Mouse (Mus musculus) naive thymus-derived CD4-positive, alpha-beta T cell, adult 2 months (primary cell): Measurements from ENCODE around the gene Ift52.
"Not testable (repeated sequence)": the region's sequence is repeated elsewhere in the genome, so short reads cannot be mapped to it uniquely, and the experiment has no call there.

Experiments
- DNase-seq: peaks from one replicate; pipeline ENCODE4 v3.0.0-alpha.2; 2011; ENCODE audit warnings: low read depth

Ift52 gene

DNA sequence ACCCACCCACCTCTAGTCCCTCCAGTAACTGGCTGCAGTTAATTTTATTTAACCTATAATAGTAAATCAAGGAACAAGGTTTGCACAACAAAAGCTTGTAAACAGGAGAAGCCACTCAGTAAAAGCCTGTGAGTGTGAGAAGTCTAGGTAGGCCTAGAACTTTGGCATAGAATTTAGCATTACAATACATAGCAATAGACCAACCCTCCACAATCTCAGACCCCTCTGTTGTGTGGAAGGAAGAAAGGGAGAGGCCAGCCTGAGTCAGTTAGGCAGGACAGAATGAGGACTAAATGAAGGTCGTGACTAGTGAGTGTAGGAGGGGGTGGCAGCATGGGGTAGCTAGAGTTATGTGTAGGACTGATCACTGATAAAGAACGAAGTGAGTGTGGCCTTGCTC, 14.6 kb downstream of the Ift52 start:
- DNase-seq = no peak

DNA sequence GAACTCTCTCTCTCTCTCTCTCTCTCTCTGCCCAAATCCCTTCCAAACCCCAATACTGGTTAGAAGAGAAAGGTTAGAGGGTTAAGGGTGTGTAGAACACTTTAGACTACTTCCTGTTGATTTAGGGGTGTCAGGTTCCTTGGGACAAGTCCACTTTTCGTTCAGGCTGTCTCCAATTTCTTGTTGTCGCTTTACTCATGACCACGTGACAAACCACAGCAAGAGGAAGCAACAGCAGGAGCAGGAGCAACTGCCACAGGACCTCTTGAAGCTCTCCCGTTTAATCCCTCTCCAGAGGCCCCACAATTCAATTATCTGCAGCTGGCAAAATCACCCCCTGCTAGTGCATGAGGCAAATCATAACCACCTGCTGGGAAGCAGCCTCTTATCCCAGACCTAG, 15.5 kb downstream of the Ift52 start:
- DNase-seq = no peak

GRCm38 (mm10) chr2:163039940-163040339, 22.8 kb downstream of the Ift52 start:
- DNase-seq = no peak

DNA sequence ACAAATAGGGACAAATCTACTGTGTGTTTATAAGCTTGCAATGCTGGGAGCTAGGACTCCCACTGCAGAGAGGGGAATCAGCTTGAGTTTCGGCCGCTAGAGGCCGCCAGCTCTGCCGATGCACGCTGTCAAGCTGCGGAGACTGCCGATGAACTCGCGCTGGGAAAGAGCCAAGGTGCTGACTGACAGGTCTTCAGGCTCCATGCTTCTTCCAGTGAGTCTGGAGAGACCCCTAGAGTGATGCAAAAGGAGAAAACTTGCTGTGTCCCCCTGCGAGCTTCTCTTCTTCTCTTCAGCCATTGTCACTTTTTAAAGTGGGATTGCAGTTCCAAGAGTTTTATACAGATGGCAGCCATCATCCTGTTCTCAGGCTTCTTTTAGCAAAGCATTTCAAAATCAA, 31.0 kb downstream of the Ift52 start:
- DNase-seq = peak; percentile 69

- no peak for DNase-seq
These were observed 32.0 kb downstream of the Ift52 start for GRCm38 (mm10) chr2:163049116-163049515.

GRCm38 (mm10) chr2:163051691-163052090, 34.5 kb downstream of the Ift52 start:
- no peak for DNase-seq

DNA sequence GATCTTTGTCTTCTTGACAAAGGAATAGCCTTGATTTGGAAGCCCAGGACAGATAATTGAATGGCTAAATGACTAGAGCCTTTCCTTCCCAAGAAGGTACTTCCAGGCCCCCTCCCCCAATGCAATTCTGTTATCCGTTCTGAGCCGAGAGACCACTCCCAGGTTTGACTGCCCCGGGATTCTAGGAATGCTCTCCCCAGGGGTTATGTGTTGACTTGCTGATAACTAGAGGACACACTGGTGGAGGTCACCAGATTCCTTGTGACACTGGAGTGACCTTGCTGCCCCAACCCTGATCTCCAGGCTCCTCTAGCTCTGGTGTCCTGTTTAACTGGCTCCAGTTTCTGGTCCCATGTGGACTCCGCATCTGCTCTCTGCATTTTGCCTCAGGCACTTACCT, 34.9 kb downstream of the Ift52 start:
- DNase-seq = no peak

DNA sequence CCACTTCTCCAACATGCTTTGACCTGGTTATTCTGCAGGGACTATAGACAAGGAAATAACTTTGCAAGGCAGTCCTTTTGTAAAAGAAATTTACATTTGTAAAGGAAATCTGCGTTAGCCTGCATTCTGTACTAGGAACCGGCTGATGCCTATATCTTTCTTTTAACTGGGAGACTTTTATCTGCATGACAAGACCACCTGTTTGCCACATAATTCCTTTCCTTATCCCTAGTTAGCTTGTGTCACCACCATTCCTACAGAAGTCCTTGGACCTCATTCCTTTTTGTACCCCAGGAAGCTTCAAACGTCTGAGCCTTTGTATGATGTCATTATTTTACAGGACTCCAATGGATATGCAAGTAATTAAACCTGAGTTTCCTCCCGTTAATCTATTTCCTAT, 35.7 kb downstream of the Ift52 start:
- no peak for DNase-seq

GRCm38 (mm10) chr2:163054335-163054840, 37.2 kb downstream of the Ift52 start, which contains the start of gene Mybl2:
Gene Mybl2, plus strand, starts transcription at chr2:163054687.
- DNase-seq = peak; percentile 94

DNA sequence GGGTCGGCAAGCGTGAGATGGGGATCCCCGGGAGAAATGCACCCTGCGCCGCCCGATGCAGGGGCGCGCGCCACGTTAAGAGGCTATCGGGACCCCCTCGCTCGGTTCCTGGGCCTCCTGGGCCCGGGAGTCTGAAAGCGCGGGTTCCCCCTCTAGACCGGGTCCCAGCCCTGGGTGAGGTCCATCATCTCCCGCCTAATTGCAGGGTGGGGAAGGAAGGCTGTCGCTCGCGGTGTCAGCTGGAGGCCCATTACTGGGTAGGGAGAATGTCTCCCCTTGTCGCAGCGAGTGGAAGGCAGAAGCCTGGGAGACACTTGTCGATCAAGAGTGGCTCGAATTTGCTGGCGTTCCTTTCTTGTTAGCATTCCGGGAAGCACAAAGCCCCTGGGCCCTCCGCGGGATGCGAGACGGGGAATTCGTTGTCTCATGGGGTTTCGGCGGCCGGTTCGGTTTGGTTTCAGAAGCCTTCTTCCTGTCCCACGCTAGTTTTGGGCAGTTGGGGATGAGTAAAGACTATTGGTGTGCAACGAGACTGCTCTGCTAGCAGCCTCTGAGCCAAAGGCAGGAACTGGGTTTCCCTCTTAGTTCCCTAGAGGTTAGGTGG, 37.8 kb downstream of the Ift52 start:
- DNase-seq = peak; percentile 34

GRCm38 (mm10) chr2:163055715-163056114, 38.6 kb downstream of the Ift52 start:
- DNase-seq = no peak

DNA sequence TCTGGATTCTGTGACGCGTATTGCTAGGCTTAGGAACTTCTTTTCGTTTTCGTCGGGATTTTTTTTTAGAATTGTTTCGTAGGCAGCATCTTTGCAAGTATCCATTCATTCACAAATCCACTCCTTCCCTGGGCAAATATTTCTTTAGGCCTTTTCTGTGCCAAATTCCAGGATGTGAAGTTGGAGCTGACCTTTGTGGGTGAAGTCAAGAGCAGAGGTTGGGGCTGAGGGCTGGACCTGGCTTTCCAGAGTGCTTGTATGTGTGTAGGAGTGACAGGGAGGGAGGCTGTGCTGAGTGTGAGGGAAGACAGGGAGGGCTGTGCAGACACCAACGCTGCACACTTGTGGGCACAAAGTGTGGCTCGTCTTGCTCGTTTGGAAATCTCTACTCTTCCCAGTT, 39.4 kb downstream of the Ift52 start:
- no peak for DNase-seq

DNA sequence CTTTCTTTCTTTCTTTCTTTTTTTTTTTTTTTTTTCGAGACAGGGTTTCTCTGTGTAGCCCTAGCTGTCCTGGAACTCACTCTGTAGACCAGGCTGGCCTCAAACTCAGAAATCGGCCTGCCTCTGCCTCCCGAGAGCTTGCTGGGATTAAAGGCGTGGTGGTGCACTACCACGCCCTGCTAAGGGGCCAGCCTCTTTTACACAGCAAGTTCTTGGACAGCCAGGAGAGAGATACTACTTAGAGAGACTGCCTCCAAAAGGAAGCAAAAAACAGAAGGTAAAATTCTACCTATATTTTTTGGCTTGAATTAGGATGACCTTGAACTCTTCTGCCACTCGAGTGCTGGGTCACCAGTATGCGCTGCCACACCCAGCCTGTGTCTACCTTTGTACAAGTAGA, 41.8 kb downstream of the Ift52 start:
- DNase-seq = not testable (repeated sequence)

- no peak for DNase-seq
These were observed 43.5 kb downstream of the Ift52 start for GRCm38 (mm10) chr2:163060630-163061029.

DNA sequence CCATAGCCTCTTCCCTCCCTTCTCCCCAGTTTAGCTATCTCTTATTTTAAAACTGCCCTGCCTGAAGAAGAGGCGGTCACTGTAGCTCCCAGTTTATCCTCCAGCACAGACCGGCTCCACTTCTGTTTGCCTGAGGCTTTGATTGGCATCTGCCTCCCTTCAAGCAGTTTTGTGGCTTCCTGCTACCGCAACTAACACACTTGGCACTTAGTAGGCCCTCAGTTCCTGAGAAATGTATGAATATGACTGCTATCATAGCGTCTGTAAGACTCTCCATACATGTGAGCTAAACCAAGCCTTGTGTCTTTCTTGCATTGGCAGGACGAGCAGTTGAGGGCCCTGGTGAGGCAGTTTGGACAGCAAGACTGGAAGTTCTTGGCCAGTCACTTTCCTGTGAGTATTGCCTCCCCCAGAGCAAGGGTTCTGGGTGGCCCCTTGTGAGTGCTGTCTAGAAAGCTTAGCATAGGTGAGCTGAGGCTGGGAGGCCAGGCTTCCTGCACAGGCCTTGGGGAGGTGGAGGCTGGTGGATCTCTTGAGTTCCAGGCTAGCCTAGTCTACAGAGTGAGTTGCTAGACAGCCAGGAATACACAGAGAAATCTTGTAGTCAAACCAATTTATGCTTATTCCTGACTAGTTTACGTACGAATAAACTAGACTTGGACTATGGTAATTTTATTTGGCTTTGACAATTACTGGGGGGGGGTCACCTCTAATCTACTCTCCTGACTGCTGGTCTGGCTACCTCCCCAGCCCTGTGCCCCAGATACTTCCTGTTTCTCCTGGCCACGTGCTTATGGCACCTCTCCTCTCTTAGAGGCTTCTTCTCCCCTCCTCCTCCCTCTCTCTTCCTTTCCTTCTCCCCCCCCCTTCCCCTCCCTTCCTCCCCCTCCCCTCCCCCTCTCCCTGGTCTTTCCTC, 44.3 kb downstream of the Ift52 start:
- no peak for DNase-seq

DNA sequence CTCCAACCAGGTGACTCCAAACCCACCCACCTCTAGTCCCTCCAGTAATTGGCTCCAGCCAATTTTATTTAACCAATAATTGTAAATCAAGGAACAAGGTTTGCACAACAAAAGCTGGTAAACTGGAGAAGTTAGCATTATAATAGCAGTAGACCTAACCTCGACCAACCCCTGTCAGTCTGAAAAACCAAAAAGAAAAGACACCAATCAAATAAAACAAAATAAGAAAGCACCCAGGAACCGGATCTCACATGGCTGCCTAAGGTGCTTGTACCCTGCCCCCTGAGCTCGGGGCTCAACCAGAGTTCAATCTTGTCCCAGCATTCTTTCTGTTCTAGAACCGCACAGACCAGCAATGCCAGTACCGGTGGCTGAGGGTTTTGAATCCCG, 45.0 kb downstream of the Ift52 start:
- DNase-seq = no peak

- DNase-seq = no peak
These were observed 49.2 kb downstream of the Ift52 start for GRCm38 (mm10) chr2:163066326-163066725.

GRCm38 (mm10) chr2:163067233-163067632, 50.1 kb downstream of the Ift52 start:
- no peak for DNase-seq

GRCm38 (mm10) chr2:163070213-163070612, 53.1 kb downstream of the Ift52 start:
- no peak for DNase-seq

GRCm38 (mm10) chr2:163071590-163071989, 54.4 kb downstream of the Ift52 start:
- DNase-seq = no peak

DNA sequence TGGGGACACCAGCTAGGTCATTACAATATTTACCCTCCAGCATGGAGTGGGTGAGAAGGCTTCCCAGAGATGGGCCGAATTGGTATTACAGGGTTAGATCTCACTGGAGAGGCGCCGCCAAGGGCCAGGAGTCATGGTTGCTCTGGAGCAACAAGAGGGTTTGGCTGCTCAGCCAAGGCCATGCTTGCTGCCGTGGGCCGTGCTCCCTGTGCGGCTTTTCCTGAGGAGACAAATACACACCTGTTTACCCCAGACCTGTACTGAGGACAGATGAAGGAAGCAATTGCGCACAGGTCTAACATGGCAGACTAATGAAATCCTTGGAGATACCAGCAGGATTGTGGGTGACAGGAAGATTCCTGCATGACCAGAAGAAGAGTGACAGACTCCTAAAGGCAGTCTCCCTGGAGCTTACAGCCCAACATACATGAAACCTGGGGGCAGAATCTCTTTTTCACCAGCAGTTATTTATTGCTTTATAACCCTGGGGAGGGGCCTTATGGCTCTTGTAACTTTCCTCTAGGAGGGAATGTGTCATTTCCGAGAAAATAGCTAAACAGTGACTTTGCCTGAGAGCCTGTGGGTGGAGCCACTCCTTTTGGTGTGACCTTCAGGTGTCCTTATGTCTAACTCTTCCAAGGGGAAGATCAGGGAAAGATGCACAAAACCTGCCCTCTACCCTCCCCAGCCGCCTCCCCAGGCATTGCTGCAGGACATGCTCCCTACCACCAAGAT, 56.0 kb downstream of the Ift52 start:
- DNase-seq = no peak

DNA sequence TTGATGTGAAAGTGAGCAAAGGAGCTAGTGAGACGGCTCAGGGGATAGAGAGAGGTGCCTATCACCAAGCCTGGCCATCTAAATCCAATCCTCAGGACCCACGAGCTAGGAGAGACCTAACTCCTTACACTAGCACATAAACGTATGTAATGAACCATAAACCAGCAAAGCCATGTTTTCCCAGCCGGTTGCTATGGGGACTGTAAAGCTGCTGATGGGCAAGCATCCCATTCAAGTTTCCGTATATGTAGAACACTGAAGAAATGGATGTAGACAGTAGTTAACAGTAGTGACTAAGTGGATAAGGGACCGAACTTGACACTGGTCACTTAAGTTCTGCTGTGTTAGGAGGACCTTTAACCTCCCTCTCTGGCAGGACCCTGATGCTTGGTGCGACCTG, 56.9 kb downstream of the Ift52 start:
- DNase-seq = no peak

DNA sequence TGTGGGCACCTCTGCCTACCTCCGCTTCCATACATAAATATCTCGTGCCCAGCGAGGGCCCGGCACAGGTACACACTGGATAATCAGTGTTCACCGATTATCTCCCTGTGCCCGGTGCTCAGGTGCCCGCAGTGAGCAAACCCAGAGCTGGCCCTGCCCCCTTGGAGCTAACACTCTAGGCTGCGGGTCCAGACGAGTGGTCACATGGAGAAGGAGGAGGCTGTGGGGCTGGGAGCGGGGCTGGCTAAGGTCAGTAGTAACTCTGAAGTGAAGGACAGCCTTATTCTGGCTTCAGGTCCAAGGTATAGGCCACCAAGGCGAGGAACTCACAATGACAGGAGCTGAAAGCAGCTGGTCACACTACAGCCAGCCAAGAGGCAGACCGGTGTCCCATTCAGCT, 57.7 kb downstream of the Ift52 start:
- no peak for DNase-seq
